Mouse (Mus musculus): Measurements from ENCODE around the gene Prdm16. TPM values are rescaled to one million over a fixed set of nuclear protein-coding genes. Genes with fewer than 3 reads are reported as not detected.

The Prdm16 gene
- polyA plus RNA-seq, 1 experiment from 2014 or later: 11.8 TPM

- Histone ChIP-seq H3K9ac (ENCODE audit: low read depth, low read length) (no peak overlapping the region), H3K27me3 (ENCODE audit: control insufficient read depth, insufficient read depth, low read depth, low read length) (no peaks in the 10 kb centered on the region), H3K9me3 (replicated peaks; ENCODE audit: control insufficient read depth, low read length, poor library complexity, severe bottlenecking) (no peaks in the 10 kb centered on the region), H3K36me3 (ENCODE audit: control insufficient read depth, insufficient read depth, low read length) (no peaks in the 10 kb centered on the region), H3K4me2 (ENCODE audit: low read length) (no peak overlapping the region), H3K4me1 (ENCODE audit: control insufficient read depth, insufficient read depth, low read length) (peaks cover 7% of the 10 kb centered on the region), H3K27ac (ENCODE audit: low read length) (no peak overlapping the region), H3K4me3 (ENCODE audit: low read depth, low read length) (no peak overlapping the region)
- 84% methylated on average over 2 of the region's 2 CpGs for WGBS
- ATAC-seq: no peak
Measured at GRCm38 (mm10) chr4:154385918-154386317, 250.8 kb downstream of the Prdm16 start.

GRCm38 (mm10) chr4:154385208-154385607 lies 251.5 kb downstream of the Prdm16 start:
- Histone ChIP-seq H3K27ac (ENCODE audit: low read length) (no peak overlapping the region), H3K9me3 (replicated peaks; ENCODE audit: control insufficient read depth, low read length, poor library complexity, severe bottlenecking) (no peaks in the 10 kb centered on the region), H3K36me3 (ENCODE audit: control insufficient read depth, insufficient read depth, low read length) (no peaks in the 10 kb centered on the region), H3K4me3 (ENCODE audit: low read depth, low read length) (no peak overlapping the region), H3K9ac (ENCODE audit: low read depth, low read length) (no peak overlapping the region), H3K4me2 (ENCODE audit: low read length) (no peak overlapping the region), H3K4me1 (ENCODE audit: control insufficient read depth, insufficient read depth, low read length) (peaks cover 2% of the 10 kb centered on the region), H3K27me3 (ENCODE audit: control insufficient read depth, insufficient read depth, low read depth, low read length) (no peaks in the 10 kb centered on the region)
- WGBS: 65% methylated on average over 8 of the region's 8 CpGs
- no peak for ATAC-seq

DNA sequence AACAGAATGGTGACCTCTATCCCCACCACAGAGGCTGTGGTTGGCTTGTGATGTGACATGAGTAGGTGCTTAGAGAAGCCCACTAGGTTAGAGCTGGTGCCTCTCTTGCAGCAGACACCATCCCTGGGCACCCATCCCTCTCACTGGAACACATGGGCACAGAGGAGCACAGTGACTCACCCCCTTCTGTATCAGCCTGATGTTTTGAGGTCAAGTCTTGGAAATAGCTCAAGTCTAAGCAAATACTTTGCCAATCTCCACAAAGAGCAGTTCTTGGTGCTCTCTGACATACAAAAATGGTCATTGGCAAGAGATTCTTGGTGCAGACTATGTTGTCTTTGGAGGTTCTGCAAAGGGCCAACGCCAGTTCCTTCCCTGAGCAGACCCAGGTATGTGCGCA lies 257.8 kb downstream of the Prdm16 start:
- no peak for ATAC-seq
- no peaks in the 10 kb centered on the region for H3K27me3 ChIP-seq (ENCODE audit: control insufficient read depth, insufficient read depth, low read depth, low read length)
- H3K9ac ChIP-seq (ENCODE audit: low read depth, low read length): no peak overlapping the region
- H3K4me3 ChIP-seq (ENCODE audit: low read depth, low read length): no peak overlapping the region
- H3K4me1 ChIP-seq (ENCODE audit: control insufficient read depth, insufficient read depth, low read length): no peaks in the 10 kb centered on the region
- H3K36me3 ChIP-seq (ENCODE audit: control insufficient read depth, insufficient read depth, low read length): no peaks in the 10 kb centered on the region
- H3K27ac ChIP-seq (ENCODE audit: low read length): no peak overlapping the region
- WGBS: 100% methylated on average over 2 of the region's 2 CpGs
- no peaks in the 10 kb centered on the region for H3K9me3 ChIP-seq (replicated peaks; ENCODE audit: control insufficient read depth, low read length, poor library complexity, severe bottlenecking)
- H3K4me2 ChIP-seq (ENCODE audit: low read length): no peak overlapping the region

DNA sequence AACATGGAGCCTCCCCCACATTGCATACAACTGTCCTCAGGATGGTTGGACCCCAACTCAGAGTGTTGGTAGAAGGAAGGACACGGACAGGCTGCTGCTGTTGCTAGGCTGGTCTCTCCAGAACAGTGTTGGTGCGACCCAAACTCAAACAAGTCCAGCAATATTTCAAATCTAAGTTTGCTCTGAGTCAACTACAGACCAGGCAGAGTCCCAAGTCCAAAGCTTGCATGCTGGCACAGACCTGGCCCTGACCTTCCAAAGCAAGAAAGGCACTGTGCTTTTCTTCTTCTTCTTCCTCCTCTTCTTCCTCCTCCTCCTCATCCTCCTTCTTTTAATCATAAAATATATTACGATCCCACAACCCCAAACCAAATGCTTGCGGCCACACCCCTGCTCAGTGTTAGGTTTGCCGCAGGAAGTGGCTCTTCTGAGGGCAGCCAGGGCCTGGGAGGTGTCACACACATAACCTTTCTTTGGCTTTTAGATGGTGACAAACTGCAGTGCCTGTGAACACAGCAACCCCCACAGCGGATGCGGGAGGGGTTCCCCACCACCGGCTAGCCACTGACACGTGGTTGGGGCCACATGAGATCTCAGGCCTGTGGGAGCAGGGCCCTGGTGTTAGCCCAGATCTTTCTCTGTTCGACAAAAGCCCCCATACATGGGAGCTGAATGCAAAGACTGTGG lies 260.6 kb downstream of the Prdm16 start:
- H3K27me3 ChIP-seq (ENCODE audit: control insufficient read depth, insufficient read depth, low read depth, low read length): no peaks in the 10 kb centered on the region
- no peak for ATAC-seq
- no peaks in the 10 kb centered on the region for H3K4me1 ChIP-seq (ENCODE audit: control insufficient read depth, insufficient read depth, low read length)
- no peak overlapping the region for H3K4me3 ChIP-seq (ENCODE audit: low read depth, low read length)
- no peak overlapping the region for H3K27ac ChIP-seq (ENCODE audit: low read length)
- no peaks in the 10 kb centered on the region for H3K36me3 ChIP-seq (ENCODE audit: control insufficient read depth, insufficient read depth, low read length)
- no peaks in the 10 kb centered on the region for H3K9me3 ChIP-seq (replicated peaks; ENCODE audit: control insufficient read depth, low read length, poor library complexity, severe bottlenecking)
- WGBS: 91% methylated on average over 10 of the region's 10 CpGs
- H3K9ac ChIP-seq (ENCODE audit: low read depth, low read length): no peak overlapping the region
- no peak overlapping the region for H3K4me2 ChIP-seq (ENCODE audit: low read length)

DNA sequence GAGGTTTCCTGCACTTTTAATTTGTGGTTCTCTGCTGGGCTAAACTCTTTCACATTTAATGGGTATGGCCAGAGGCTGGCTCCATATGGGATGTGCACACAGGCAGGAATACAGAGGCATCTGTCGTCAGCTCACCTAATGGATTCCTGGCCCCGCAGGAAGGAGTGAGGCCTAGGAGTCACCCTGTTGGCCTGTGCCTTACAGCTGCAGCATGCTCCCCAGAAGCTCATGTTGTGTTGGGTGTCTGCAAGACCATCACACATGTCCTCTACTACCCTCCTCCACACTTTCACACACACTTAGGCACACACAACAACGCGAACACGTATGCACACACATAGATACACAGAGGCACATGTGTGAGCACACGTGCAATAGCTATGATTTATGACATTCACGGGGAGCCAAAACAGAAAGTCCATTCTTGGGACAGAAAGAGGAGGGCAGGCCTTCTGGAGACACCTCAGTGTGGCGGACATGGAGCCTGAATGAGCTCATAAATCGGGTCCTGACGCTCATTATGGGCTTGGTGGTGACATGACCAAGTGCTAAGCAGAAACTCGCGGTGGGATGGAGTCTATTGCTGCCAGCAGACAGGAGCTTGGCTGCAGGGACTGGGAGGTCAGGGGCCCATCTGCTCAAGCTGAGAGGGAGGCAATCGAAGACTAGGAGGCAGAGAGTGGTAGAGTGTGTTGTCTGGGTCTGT lies 265.0 kb downstream of the Prdm16 start:
- Histone ChIP-seq H3K4me3 (ENCODE audit: low read depth, low read length) (no peak overlapping the region), H3K4me1 (ENCODE audit: control insufficient read depth, insufficient read depth, low read length) (no peaks in the 10 kb centered on the region), H3K27me3 (ENCODE audit: control insufficient read depth, insufficient read depth, low read depth, low read length) (no peaks in the 10 kb centered on the region; the same call in none of the 2 replicates), H3K9ac (ENCODE audit: low read depth, low read length) (no peak overlapping the region), H3K27ac (ENCODE audit: low read length) (no peak overlapping the region), H3K4me2 (ENCODE audit: low read length) (no peak overlapping the region), H3K36me3 (ENCODE audit: control insufficient read depth, insufficient read depth, low read length) (no peaks in the 10 kb centered on the region), H3K9me3 (replicated peaks; ENCODE audit: control insufficient read depth, low read length, poor library complexity, severe bottlenecking) (no peaks in the 10 kb centered on the region)
- WGBS: 83% methylated on average over 13 of the region's 13 CpGs
- no peak for ATAC-seq

- H3K4me3 ChIP-seq (ENCODE audit: low read depth, low read length): no peak overlapping the region
- no peak overlapping the region for H3K4me2 ChIP-seq (ENCODE audit: low read length)
- H3K9me3 ChIP-seq (replicated peaks; ENCODE audit: control insufficient read depth, low read length, poor library complexity, severe bottlenecking): no peaks in the 10 kb centered on the region
- 77% methylated on average over 8 of the region's 8 CpGs for WGBS
- no peaks in the 10 kb centered on the region for H3K4me1 ChIP-seq (ENCODE audit: control insufficient read depth, insufficient read depth, low read length)
- H3K27me3 ChIP-seq (ENCODE audit: control insufficient read depth, insufficient read depth, low read depth, low read length): no peaks in the 10 kb centered on the region; the same call in none of the 2 replicates
- no peaks in the 10 kb centered on the region for H3K36me3 ChIP-seq (ENCODE audit: control insufficient read depth, insufficient read depth, low read length)
- no peak overlapping the region for H3K27ac ChIP-seq (ENCODE audit: low read length)
- no peak overlapping the region for H3K9ac ChIP-seq (ENCODE audit: low read depth, low read length)
- no peak for ATAC-seq
Measured at GRCm38 (mm10) chr4:154370841-154371240, 265.8 kb downstream of the Prdm16 start.

- no peaks in the 10 kb centered on the region; the same call in none of the 2 replicates for H3K27me3 ChIP-seq (ENCODE audit: control insufficient read depth, insufficient read depth, low read depth, low read length)
- no peak for ATAC-seq
- no peak overlapping the region for H3K27ac ChIP-seq (ENCODE audit: low read length)
- whole genome bisulfite sequencing: 80% methylated on average over 5 of the region's 5 CpGs
- no peaks in the 10 kb centered on the region for H3K9me3 ChIP-seq (replicated peaks; ENCODE audit: control insufficient read depth, low read length, poor library complexity, severe bottlenecking)
- H3K9ac ChIP-seq (ENCODE audit: low read depth, low read length): no peak overlapping the region
- H3K36me3 ChIP-seq (ENCODE audit: control insufficient read depth, insufficient read depth, low read length): no peaks in the 10 kb centered on the region
- H3K4me1 ChIP-seq (ENCODE audit: control insufficient read depth, insufficient read depth, low read length): no peaks in the 10 kb centered on the region
- H3K4me2 ChIP-seq (ENCODE audit: low read length): no peak overlapping the region
- no peak overlapping the region for H3K4me3 ChIP-seq (ENCODE audit: low read depth, low read length)
Measured at GRCm38 (mm10) chr4:154369089-154369488, 267.6 kb downstream of the Prdm16 start.

GRCm38 (mm10) chr4:154366836-154367235 lies 269.8 kb downstream of the Prdm16 start:
- no peak overlapping the region for H3K27ac ChIP-seq (ENCODE audit: low read length)
- no peaks in the 10 kb centered on the region; the same call in none of the 2 replicates for H3K27me3 ChIP-seq (ENCODE audit: control insufficient read depth, insufficient read depth, low read depth, low read length)
- 89% methylated on average over 6 of the region's 6 CpGs for WGBS
- ATAC-seq: no peak
- no peaks in the 10 kb centered on the region for H3K4me1 ChIP-seq (ENCODE audit: control insufficient read depth, insufficient read depth, low read length)
- H3K4me3 ChIP-seq (ENCODE audit: low read depth, low read length): no peak overlapping the region
- no peaks in the 10 kb centered on the region for H3K9me3 ChIP-seq (replicated peaks; ENCODE audit: control insufficient read depth, low read length, poor library complexity, severe bottlenecking)
- no peaks in the 10 kb centered on the region for H3K36me3 ChIP-seq (ENCODE audit: control insufficient read depth, insufficient read depth, low read length)
- no peak overlapping the region for H3K4me2 ChIP-seq (ENCODE audit: low read length)
- no peak overlapping the region for H3K9ac ChIP-seq (ENCODE audit: low read depth, low read length)

DNA sequence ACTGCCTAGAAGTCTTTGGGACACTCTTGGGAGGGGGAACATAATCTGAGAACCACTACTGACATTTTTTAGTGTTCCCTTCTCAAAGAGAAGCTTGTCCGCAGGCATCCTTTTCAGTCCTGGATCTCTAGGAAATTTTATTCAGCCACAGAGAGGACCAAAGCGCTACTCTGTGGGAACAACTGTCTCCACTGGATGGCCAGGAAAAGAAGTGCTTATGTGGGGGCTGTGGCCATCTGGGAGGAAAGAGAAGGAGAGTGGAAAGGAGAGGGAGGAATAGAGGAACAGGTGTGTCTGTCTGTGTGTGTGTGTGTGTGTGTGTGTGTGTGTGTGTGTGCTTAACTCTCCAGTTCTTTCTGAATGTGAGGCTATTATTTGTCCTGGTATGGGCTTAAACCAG lies 271.9 kb downstream of the Prdm16 start:
- Histone ChIP-seq H3K4me1 (ENCODE audit: control insufficient read depth, insufficient read depth, low read length) (no peaks in the 10 kb centered on the region), H3K9ac (ENCODE audit: low read depth, low read length) (no peak overlapping the region), H3K27ac (ENCODE audit: low read length) (no peak overlapping the region), H3K4me2 (ENCODE audit: low read length) (no peak overlapping the region), H3K36me3 (ENCODE audit: control insufficient read depth, insufficient read depth, low read length) (no peaks in the 10 kb centered on the region), H3K27me3 (ENCODE audit: control insufficient read depth, insufficient read depth, low read depth, low read length) (no peaks in the 10 kb centered on the region; the same call in 1 of the 2 replicates), H3K9me3 (replicated peaks; ENCODE audit: control insufficient read depth, low read length, poor library complexity, severe bottlenecking) (no peaks in the 10 kb centered on the region), H3K4me3 (ENCODE audit: low read depth, low read length) (no peak overlapping the region)
- no peak for ATAC-seq
- 80% methylated on average over 2 of the region's 2 CpGs for WGBS

Data from midbrain, embryonic 16.5 days (tissue).